Mouse (Mus musculus) CH12.LX (cell line): ENCODE data around the gene Mxra8. TPM values are rescaled to one million over a fixed set of nuclear protein-coding genes. Genes with fewer than 3 reads are reported as not detected.

Source experiments
- DNase-seq: peaks from one replicate; pipeline ENCODE4 v3.0.0-alpha.2; 2013; ENCODE audit errors: extremely low read depth
- H3K27ac ChIP-seq: 2 replicates; pipeline ENCODE4 v1.5.1; 2012; ENCODE audit warnings: low read depth, mild to moderate bottlenecking, control low read depth, moderate library complexity; ENCODE audit not compliant: insufficient read depth
- H3K27me3 ChIP-seq: replicated peaks from 2 replicates; pipeline ENCODE3; 2012; ENCODE audit warnings: inconsistent platforms
- H3K36me3 ChIP-seq, 2 experiments: replicated peaks in 1 of 2; 2 replicates each; pipeline versions ENCODE3 to v1.6.1; 2012; ENCODE audit warnings: inconsistent platforms in 1 of 2, low read length in 1 of 2, mild to moderate bottlenecking in 1 of 2, mixed read lengths in 1 of 2, moderate library complexity in 1 of 2; ENCODE audit not compliant: control insufficient read depth in 1 of 2, insufficient read depth in 1 of 2
- H3K4me1 ChIP-seq, 2 experiments: 2 replicates each; pipeline ENCODE4 v1.6.1; 2012; ENCODE audit warnings: inconsistent platforms in 1 of 2, moderate library complexity in 1 of 2; ENCODE audit not compliant: insufficient read depth in 2 of 2, control insufficient read depth in 1 of 2
- H3K4me2 ChIP-seq: 2 replicates; pipeline ENCODE4 v1.6.1; 2012; ENCODE audit warnings: low read depth, mild to moderate bottlenecking, control low read depth; ENCODE audit not compliant: poor library complexity, insufficient read depth, severe bottlenecking
- H3K4me3 ChIP-seq, 3 experiments: fragments of 150-350 bp in 1 of 3; sonication (generic) in 1 of 3; replicated peaks in 1 of 3; 2 replicates each; pipeline versions ENCODE3 to v1.5.1; 2011 to 2012; ENCODE audit warnings: low read depth in 2 of 3, low read length in 2 of 3, mild to moderate bottlenecking in 2 of 3, moderate library complexity in 2 of 3, control low read depth in 1 of 3, improper control_type of control experiment in 1 of 3, inconsistent platforms in 1 of 3, mixed read lengths in 1 of 3; ENCODE audit not compliant: poor library complexity in 1 of 3
- H3K79me2 ChIP-seq: replicated peaks from 2 replicates; pipeline ENCODE4 v1.6.1; 2012; ENCODE audit warnings: mild to moderate bottlenecking, moderate library complexity; ENCODE audit not compliant: control insufficient read depth, poor library complexity, insufficient read depth, severe bottlenecking; ENCODE audit errors: extremely low read depth
- H3K9ac ChIP-seq: 2 replicates; pipeline ENCODE4 v1.6.1; 2012; ENCODE audit warnings: low read depth, mild to moderate bottlenecking, control low read depth, moderate library complexity; ENCODE audit not compliant: insufficient read depth
- H3K9me3 ChIP-seq: replicated peaks from 2 replicates; pipeline ENCODE3; 2012; ENCODE audit warnings: low read length, inconsistent platforms, mixed read lengths
- CHD1 ChIP-seq: IDR thresholded peaks from 2 replicates; pipeline ENCODE4 v1.6.1; 2012; ENCODE audit warnings: low read depth, low read length, improper control_type of control experiment, inconsistent platforms
- CHD2 ChIP-seq: IDR thresholded peaks from 2 replicates; pipeline ENCODE4 v1.6.1; 2011; ENCODE audit warnings: low read length, improper control_type of control experiment
- CTCF ChIP-seq, 2 experiments: IDR thresholded peaks in 1 of 2; conservative IDR thresholded peaks in 1 of 2; 2 replicates each; pipeline ENCODE4 v1.5.1; 2011 to 2012; ENCODE audit warnings: low read depth in 2 of 2, low read length in 2 of 2, improper control_type of control experiment in 1 of 2, inconsistent platforms in 1 of 2, mild to moderate bottlenecking in 1 of 2, moderate library complexity in 1 of 2
- GABPA ChIP-seq: IDR thresholded peaks from 2 replicates; pipeline ENCODE4 v1.6.1; 2012; ENCODE audit warnings: low read depth, low read length, improper control_type of control experiment, inconsistent platforms; ENCODE audit not compliant: insufficient replicate concordance
- IRF4 ChIP-seq: IDR thresholded peaks from 2 replicates; pipeline ENCODE4 v1.6.1; 2014; ENCODE audit warnings: low read depth, mild to moderate bottlenecking, inconsistent platforms, low read length, improper control_type of control experiment
- JUN ChIP-seq: IDR thresholded peaks from 2 replicates; pipeline ENCODE4 v1.6.1; 2011; ENCODE audit warnings: low read depth, mild to moderate bottlenecking, low read length, improper control_type of control experiment, moderate library complexity; ENCODE audit not compliant: insufficient read depth
- KAT2A ChIP-seq: IDR thresholded peaks from 2 replicates; pipeline ENCODE4 v1.6.1; 2012; ENCODE audit warnings: low read length, improper control_type of control experiment, inconsistent platforms; ENCODE audit not compliant: insufficient replicate concordance
- MAX ChIP-seq: IDR thresholded peaks from 2 replicates; pipeline ENCODE4 v1.6.1; 2011; ENCODE audit warnings: low read length, improper control_type of control experiment
- MAZ ChIP-seq: IDR thresholded peaks from 2 replicates; pipeline ENCODE4 v1.6.1; 2012; ENCODE audit warnings: low read depth, mild to moderate bottlenecking, inconsistent platforms, low read length, improper control_type of control experiment, moderate library complexity
- MYC ChIP-seq: IDR thresholded peaks from 2 replicates; pipeline ENCODE4 v1.6.1; 2011; ENCODE audit warnings: low read depth, mild to moderate bottlenecking, improper control_type of control experiment, low read length
- NELFE ChIP-seq: IDR thresholded peaks from 2 replicates; pipeline ENCODE4 v1.6.1; 2011; ENCODE audit warnings: low read depth, low read length, improper control_type of control experiment
- PAX5 ChIP-seq: IDR thresholded peaks from 2 replicates; pipeline ENCODE4 v1.6.1; 2012; ENCODE audit warnings: low read length, inconsistent platforms, mixed read lengths
- POLR2A ChIP-seq: IDR thresholded peaks from 2 replicates; pipeline ENCODE4 v1.6.1; 2011; ENCODE audit warnings: low read depth, mild to moderate bottlenecking, improper control_type of control experiment, low read length
- POLR2AphosphoS2 ChIP-seq: IDR thresholded peaks from 2 replicates; pipeline ENCODE4 v1.6.1; 2011; ENCODE audit warnings: low read depth, low read length, improper control_type of control experiment
- RAD21 ChIP-seq: IDR thresholded peaks from 2 replicates; pipeline ENCODE4 v1.6.1; 2011; ENCODE audit warnings: low read depth, mild to moderate bottlenecking, low read length, improper control_type of control experiment, moderate library complexity
- SIN3A ChIP-seq: IDR thresholded peaks from 2 replicates; pipeline ENCODE4 v1.6.1; 2012; ENCODE audit warnings: low read length, improper control_type of control experiment, inconsistent platforms
- SMC3 ChIP-seq: IDR thresholded peaks from 2 replicates; pipeline ENCODE4 v1.6.1; 2011; ENCODE audit warnings: low read depth, low read length, improper control_type of control experiment
- UBTF ChIP-seq: IDR thresholded peaks from 2 replicates; pipeline ENCODE4 v1.6.1; 2012; ENCODE audit warnings: low read depth, mild to moderate bottlenecking, inconsistent platforms, low read length, improper control_type of control experiment, moderate library complexity
- USF1 ChIP-seq: IDR thresholded peaks from 2 replicates; pipeline ENCODE4 v1.6.1; 2014; ENCODE audit warnings: low read depth, mild to moderate bottlenecking, inconsistent platforms, low read length, improper control_type of control experiment
- USF2 ChIP-seq: conservative IDR thresholded peaks from 2 replicates; pipeline ENCODE4 v1.6.1; 2011; ENCODE audit warnings: low read depth, low read length, improper control_type of control experiment
- ZC3H11A ChIP-seq: IDR thresholded peaks from 2 replicates; pipeline ENCODE4 v1.6.1; 2012; ENCODE audit warnings: low read depth, mild to moderate bottlenecking, inconsistent platforms, low read length, improper control_type of control experiment
- ZKSCAN1 ChIP-seq: IDR thresholded peaks from 2 replicates; pipeline ENCODE4 v1.6.1; 2012; ENCODE audit warnings: low read depth, inconsistent platforms, low read length, improper control_type of control experiment, borderline replicate concordance
- ZNF384 ChIP-seq: IDR thresholded peaks from 2 replicates; pipeline ENCODE4 v1.6.1; 2012; ENCODE audit warnings: low read depth, low read length, improper control_type of control experiment, inconsistent platforms
- dilution Hi-C: fragments of 300-500 bp; cut with MboI; formaldehyde crosslinking; loops from 2 replicates; pipeline ENCODE4 v1.14.3; 2020; ENCODE audit warnings: low sequenced_read_pairs; ENCODE audit not compliant: extremely low pct_unique_long_range_greater_than_20kb, extremely low pct_ligation_motif_present
- in situ Hi-C: fragments of 300-500 bp; cut with MboI; formaldehyde crosslinking; loops from 3 replicates; pipeline ENCODE4 v1.14.3; 2019; ENCODE audit warnings: low sequenced_read_pairs, low pct_ligation_motif_present, low pct_unique_long_range_greater_than_20kb, mixed read lengths
- polyA plus RNA-seq: library from polyadenylated mRNA; unstranded; fragments of >175 nt; gene quantifications from 2 replicates; pipeline ENCODE4 v1.2.1, GENCODE M21; 2012; ENCODE audit warnings: low read depth; ENCODE audit not compliant: insufficient read length
- total RNA-seq, 2 experiments: library from RNA; depleted of rRNA; stranded (reverse); fragments of 300-350 nt in 1 of 2; fragments of >200 nt in 1 of 2; gene quantifications; 2 replicates each; pipeline ENCODE4 v1.2.3; 2012 to 2014

Gene Mxra8
- total and polyA plus RNA-seq, 3 experiments: 8.8 to 24.0 (median 12.4) TPM

DNA sequence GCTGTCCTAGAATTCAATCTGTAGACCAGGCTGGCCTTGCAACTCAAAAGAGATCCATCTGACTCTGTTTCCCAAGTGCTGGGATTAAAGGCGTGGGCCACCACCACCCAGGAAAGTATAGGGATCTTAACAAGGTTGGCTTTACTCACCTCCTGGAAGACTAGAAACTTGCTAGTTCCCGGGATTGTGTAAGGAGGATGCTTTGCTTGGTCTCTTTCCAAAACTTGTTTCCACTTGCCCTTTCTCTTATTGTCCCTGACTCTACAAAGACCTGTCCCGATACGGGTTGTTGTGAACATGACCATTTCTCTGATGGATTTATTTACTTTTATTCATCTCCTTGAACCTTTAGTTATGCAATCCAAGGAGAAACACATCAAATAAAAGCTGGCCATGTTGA is 9.6 kb upstream of the Mxra8 start:
- dilution Hi-C loops: no loop called here
- no peaks in the 10 kb centered on the region for H3K9me3 ChIP-seq

DNA sequence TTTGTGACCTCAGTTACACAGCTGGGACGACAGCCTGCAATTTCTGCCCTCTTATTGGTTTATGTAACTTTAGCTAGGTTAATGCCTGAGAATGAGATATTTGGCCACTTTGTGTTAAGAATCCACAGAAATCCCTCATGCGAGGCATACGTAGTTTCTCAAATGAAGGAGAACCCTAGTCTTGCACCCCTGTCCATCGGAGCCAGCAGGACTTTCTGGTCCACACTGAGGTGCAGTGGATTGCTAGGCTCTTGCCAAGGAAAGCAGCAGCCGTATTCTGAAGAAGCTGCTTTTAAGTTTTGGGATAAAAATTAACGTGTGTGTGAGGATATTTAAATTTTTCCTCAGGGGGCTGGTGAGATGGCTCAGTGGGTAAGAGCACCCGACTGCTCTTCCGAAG is 8.9 kb upstream of the Mxra8 start:
- Histone ChIP-seq H3K4me2 (no peak overlapping the region; the same call in 1 of the 2 replicates), H3K27ac (no peak overlapping the region), H3K36me3 (peaks cover 11 to 62% of the 10 kb centered on the region in 2 experiments), H3K79me2 (peaks cover 20% of the 10 kb centered on the region), H3K9me3 (no peaks in the 10 kb centered on the region), H3K9ac (no peak overlapping the region), H3K4me1 (peaks cover 7 to 29% of the 10 kb centered on the region in 2 experiments), H3K27me3 (no peaks in the 10 kb centered on the region), H3K4me3 (no peak overlapping the region)
- dilution Hi-C loops (no loop called here), in situ Hi-C loops (loop anchor here (10.0 kb wide), 1 partner anchor 114 kb away; the partner anchor contains the start of gene Ube2j2)
- TF ChIP-seq PAX5 (no peak), CHD2 (no peak), RAD21 (no peak), SMC3 (no peak), SIN3A (no peak), KAT2A (no peak), MYC (peak; percentile 34; the same call in 1 of the 2 replicates), POLR2AphosphoS2 (no peak), CHD1 (no peak)
- no peak for DNase-seq

More for the DNA sequence above, 9.6 kb upstream of the Mxra8 start:
- Histone ChIP-seq H3K36me3 (peaks cover 17 to 65% of the 10 kb centered on the region in 2 experiments), H3K27me3 (no peaks in the 10 kb centered on the region), H3K79me2 (peaks cover 20% of the 10 kb centered on the region), H3K4me1 (peaks cover 7 to 29% of the 10 kb centered on the region in 2 experiments), H3K4me2 (no peak overlapping the region), H3K9ac (no peak overlapping the region), H3K27ac (no peak overlapping the region), H3K4me3 (no peak overlapping the region)
- no peak for TF ChIP-seq MAX
- no peak for TF ChIP-seq IRF4
- TF ChIP-seq ZKSCAN1: no peak
- no peak for TF ChIP-seq POLR2A
- no peak for TF ChIP-seq ZNF384
- TF ChIP-seq USF1: no peak
- no peak for TF ChIP-seq MAZ
- TF ChIP-seq KAT2A: no peak
- TF ChIP-seq POLR2AphosphoS2: no peak
- TF ChIP-seq JUN: no peak
- no peak for TF ChIP-seq UBTF
- TF ChIP-seq GABPA: no peak
- no peak for TF ChIP-seq NELFE
- TF ChIP-seq CTCF (conservative IDR thresholded peaks at IDR 0.05 in 1 of 2, IDR thresholded peaks at IDR 0.05 in 1 of 2; ENCODE audit: low read depth in 2 of 2, low read length in 2 of 2): no peak
- no peak for TF ChIP-seq ZC3H11A
- TF ChIP-seq PAX5: no peak
- no peak for TF ChIP-seq RAD21
- no peak for TF ChIP-seq USF2
- no peak for DNase-seq
- in situ Hi-C loops: loop anchor here (10.0 kb wide), 1 partner anchor 115 kb away; the partner anchor contains the start of gene Ube2j2
